Mouse (Mus musculus) cortical plate, adult 2 months (tissue): Measurements from ENCODE around the gene Clk3. TPM values are rescaled to one million over a fixed set of nuclear protein-coding genes. Genes with fewer than 3 reads are reported as not detected.

Experiments used
- H3K27ac ChIP-seq: fragments of 200-500 bp; 2 replicates; pipeline ENCODE4 v1.5.1; 2012; ENCODE audit warnings: low read length, control low read depth, inconsistent platforms; ENCODE audit not compliant: insufficient read depth
- H3K4me1 ChIP-seq: fragments of 200-500 bp; 2 replicates; pipeline ENCODE4 v1.6.1; 2011; ENCODE audit warnings: low read length; ENCODE audit not compliant: control insufficient read depth, insufficient read depth
- H3K4me3 ChIP-seq: fragments of 200-500 bp; 2 replicates; pipeline ENCODE4 v1.5.1; 2011; ENCODE audit warnings: mild to moderate bottlenecking, low read length, control low read depth; ENCODE audit not compliant: insufficient read depth
- CTCF ChIP-seq: fragments of 200-500 bp; IDR thresholded peaks from 2 replicates; pipeline ENCODE4 v1.5.1; 2011; ENCODE audit warnings: mild to moderate bottlenecking, control low read depth, low read length; ENCODE audit not compliant: insufficient read depth; ENCODE audit errors: extremely low read depth
- POLR2A ChIP-seq: fragments of 200-500 bp; IDR thresholded peaks from 2 replicates; pipeline ENCODE4 v1.6.1; 2011; ENCODE audit warnings: mild to moderate bottlenecking, low read length, control low read depth; ENCODE audit not compliant: insufficient read depth; ENCODE audit errors: extremely low read depth
- polyA plus RNA-seq: library from polyadenylated mRNA; depleted of rRNA; stranded (reverse); fragments of >200 nt; gene quantifications from 2 replicates; pipeline ENCODE4 v1.2.3, GENCODE M21; 2012; rRNA removed

Gene Clk3
- polyA plus RNA-seq: 160 and 166 TPM in 2 replicates

DNA sequence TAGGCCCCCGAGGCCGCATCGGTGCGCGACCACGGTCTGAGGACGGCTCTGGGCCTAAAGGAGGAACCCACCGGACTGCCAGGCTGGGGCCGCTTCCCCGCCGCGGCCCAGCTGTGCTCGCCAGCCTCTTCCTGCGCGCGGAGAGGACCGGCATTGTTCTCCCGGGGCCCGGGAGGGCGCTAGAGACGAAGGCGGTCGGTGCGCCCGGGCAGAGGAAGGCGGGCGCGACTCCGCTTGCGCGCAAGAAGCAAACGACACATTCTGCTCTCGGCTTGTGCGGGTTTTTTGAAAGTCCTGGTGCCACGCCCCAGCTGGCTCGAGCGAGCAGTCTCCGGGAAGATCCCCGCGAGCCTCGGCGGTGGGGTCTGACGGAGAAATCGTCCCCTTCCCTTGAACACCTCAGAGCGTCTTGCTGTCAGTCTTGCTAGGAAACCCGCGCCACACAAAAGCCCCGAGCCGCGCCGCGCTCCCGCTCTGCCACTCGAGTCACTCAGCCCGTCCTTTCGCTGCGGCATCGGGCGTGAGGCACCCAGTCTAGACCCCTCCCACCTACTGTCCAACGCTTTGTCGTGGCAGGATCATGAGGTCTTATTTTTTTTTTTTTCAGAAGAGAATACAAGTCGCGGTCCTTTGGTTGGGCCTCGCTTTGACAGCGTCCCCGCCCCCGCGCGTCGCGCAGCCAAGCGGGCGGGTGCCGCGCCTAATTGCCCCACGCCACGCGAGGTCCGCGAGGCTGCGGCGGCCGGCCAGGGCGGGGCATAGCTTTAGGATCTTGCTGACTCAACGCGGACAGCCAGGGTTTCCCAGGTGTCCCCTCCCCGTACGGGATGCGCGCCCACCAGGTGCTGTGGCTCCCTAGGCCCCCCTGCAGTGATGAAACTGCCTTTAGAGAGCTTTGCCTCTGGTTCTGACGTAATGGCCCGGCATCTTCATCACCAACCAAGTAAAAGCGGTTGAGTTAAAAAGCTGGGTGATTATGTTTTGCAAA lies at the start of gene Clk3:
Clk3 (minus strand) TSS at position 497 of the 988 bp plus-strand sequence.
- peaks cover 8% of the 10 kb centered on the region for H3K4me1 ChIP-seq
- TF ChIP-seq CTCF (no peak), POLR2A (no peak; the same call in 1 of the 2 replicates)
- H3K27ac ChIP-seq: peak within 1 kb of the TSS; percentile 100
- peak within 1 kb of the TSS; percentile 93 for H3K4me3 ChIP-seq

DNA sequence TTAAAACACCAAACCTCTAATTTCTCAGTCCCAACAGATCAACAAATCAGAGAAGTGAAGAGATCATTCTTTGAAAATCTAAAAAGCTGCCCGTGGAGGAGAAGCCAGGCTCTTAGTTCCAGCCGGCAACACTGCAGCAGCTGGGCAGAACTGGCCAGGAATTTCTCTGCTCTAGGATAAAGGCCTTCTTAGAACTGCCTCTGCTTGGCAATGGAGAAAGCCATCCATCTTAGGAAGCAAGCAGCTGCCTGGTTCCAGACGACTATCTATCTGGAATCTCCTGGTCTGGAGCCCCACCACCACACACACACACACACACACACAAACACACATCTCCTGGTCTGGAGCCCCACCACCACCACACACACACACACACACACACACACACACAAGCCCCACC lies 49.2 kb upstream of the Clk3 start:
- Histone ChIP-seq H3K4me3 (no peak overlapping the region), H3K4me1 (peaks cover 2% of the 10 kb centered on the region; the same call in 1 of the 2 replicates), H3K27ac (no peak overlapping the region)
- no peak for TF ChIP-seq CTCF
- TF ChIP-seq POLR2A: no peak

DNA sequence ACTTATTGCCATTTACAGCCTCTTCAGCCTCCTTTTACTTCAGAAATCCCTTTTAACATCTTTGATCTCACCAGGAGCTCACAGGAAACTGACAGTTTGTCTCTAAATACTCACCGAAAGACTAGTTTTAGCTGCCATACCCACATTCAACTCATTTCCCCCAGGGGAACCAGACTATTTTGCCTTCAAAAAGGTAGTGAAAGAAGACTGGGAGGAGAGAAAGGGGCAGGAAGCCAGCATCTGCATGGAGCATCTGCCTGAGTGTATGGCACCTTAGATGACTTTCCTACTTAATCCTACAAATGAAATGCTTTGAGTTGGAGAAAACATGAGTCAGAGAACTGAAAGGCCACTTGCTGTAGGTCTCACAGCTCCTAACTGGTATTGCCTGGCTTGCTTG lies 48.4 kb upstream of the Clk3 start:
- H3K27ac ChIP-seq: no peak overlapping the region
- no peak overlapping the region for H3K4me3 ChIP-seq
- peaks cover 2% of the 10 kb centered on the region; the same call in 1 of the 2 replicates for H3K4me1 ChIP-seq
- TF ChIP-seq POLR2A (no peak), CTCF (no peak)

GRCm38 (mm10) chr9:57811793-57812733 lies 46.4 kb upstream of the Clk3 start:
- no peak for TF ChIP-seq POLR2A
- no peak for TF ChIP-seq CTCF
- no peak overlapping the region for H3K27ac ChIP-seq

GRCm38 (mm10) chr9:57810691-57811090 lies 45.0 kb upstream of the Clk3 start:
- Histone ChIP-seq H3K4me3 (no peak overlapping the region), H3K27ac (no peak overlapping the region), H3K4me1 (peaks cover 2% of the 10 kb centered on the region; the same call in 1 of the 2 replicates)
- no peak for TF ChIP-seq POLR2A
- no peak for TF ChIP-seq CTCF

More at GRCm38 (mm10) chr9:57811793-57812733, 46.4 kb upstream of the Clk3 start:
- Histone ChIP-seq H3K4me1 (peaks cover 2% of the 10 kb centered on the region; the same call in 1 of the 2 replicates), H3K4me3 (no peak overlapping the region)

- Histone ChIP-seq H3K4me3 (no peak overlapping the region), H3K27ac (no peak overlapping the region), H3K4me1 (no peaks in the 10 kb centered on the region)
- TF ChIP-seq POLR2A: no peak
- TF ChIP-seq CTCF: no peak
These were observed 43.2 kb upstream of the Clk3 start for GRCm38 (mm10) chr9:57808771-57809310.

DNA sequence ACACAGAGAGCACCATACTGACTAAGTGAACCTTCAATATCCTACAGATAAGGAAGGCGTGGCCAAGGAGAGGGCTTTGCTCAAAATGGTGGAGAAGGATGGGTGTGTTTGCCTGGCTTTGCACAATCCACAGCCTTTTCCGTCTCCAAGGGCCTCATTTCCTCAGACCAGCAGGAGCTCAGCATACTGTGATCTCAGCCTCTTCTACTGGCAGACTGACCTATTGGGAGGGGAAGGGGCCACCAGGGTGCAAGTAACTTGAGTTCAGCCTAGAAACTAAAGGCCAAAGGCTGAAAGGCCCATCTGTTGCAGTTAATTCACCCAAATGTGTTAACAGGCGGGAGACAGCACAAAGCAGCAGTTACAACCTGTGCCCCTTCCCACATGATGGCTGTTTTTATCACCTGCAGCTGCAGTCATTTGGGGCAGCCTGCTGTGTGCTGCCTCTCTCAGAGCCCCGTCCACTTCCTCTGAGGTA lies 41.6 kb upstream of the Clk3 start:
- H3K4me1 ChIP-seq: no peaks in the 10 kb centered on the region; the same call in 1 of the 2 replicates

GRCm38 (mm10) chr9:57806066-57806481 lies 40.4 kb upstream of the Clk3 start:
- Histone ChIP-seq H3K4me3 (no peak overlapping the region), H3K4me1 (no peaks in the 10 kb centered on the region; the same call in 1 of the 2 replicates), H3K27ac (no peak overlapping the region)
- TF ChIP-seq CTCF (no peak), POLR2A (no peak)

More for the DNA sequence above, 41.6 kb upstream of the Clk3 start:
- Histone ChIP-seq H3K4me3 (no peak overlapping the region), H3K27ac (no peak overlapping the region)
- TF ChIP-seq CTCF: no peak
- TF ChIP-seq POLR2A: no peak

GRCm38 (mm10) chr9:57805087-57805737 lies 39.6 kb upstream of the Clk3 start:
- Histone ChIP-seq H3K27ac (no peak overlapping the region), H3K4me1 (no peaks in the 10 kb centered on the region; the same call in 1 of the 2 replicates), H3K4me3 (no peak overlapping the region)
- no peak for TF ChIP-seq POLR2A
- no peak for TF ChIP-seq CTCF
